Comparison of ENCODE assay signal across 16 mouse cellular contexts in genomic region chr6:49151465-49151864, GRCm38 (mm10).
DNase-seq lines count a peak whose midpoint lies in the region; ATAC-seq and TF ChIP-seq lines count a peak whose summit lies in the region.
"Had no signal": no experiment of that assay in that cellular context is flagged by ENCODE, and none has a peak within 500 bp of the region (broad histone marks: within the 10 kb centered on the region; RNA-seq: fewer than 3 reads in every experiment).

No protein-coding gene starts in this region.

- peak; percentile 22 for DNase-seq in liver, adult 2 months (ENCODE audit: extremely low read depth, low read depth, low spot score)
- peak; percentile 14 for DNase-seq in Muller cell, postnatal 12 days (ENCODE audit: inconsistent ontology term)
- peak; percentile 26 to 27 for DNase-seq in kidney, postnatal 36 days
- DNase-seq in thymus, postnatal 0 days (ENCODE audit: low spot score) = no peak
- DNase-seq in layer of hippocampus, postnatal 25 days (ENCODE audit: extremely low spot score in 1 of 2, low spot score in 1 of 2) = no peak
- DNase-seq in ovary, postnatal 36 days (ENCODE audit: low spot score) = no peak
- DNase-seq: cerebellum, postnatal 36 days; gastrocnemius, postnatal 14 days; left cerebral cortex, postnatal 4 days had no signal

- no peaks in the 10 kb centered on the region for H3K36me3 ChIP-seq in liver, adult 2 months (ENCODE audit: control insufficient read depth, insufficient read depth, low read length)
- H3K36me3 ChIP-seq in liver, embryonic 12.5 days = peaks cover 6% of the 10 kb centered on the region; the same call in 1 of the 2 replicates
- no peaks in the 10 kb centered on the region for H3K36me3 ChIP-seq in intestine, embryonic 15.5 days
- H3K36me3 ChIP-seq: forebrain, embryonic 15.5 days; heart, embryonic 10.5 days had no signal

- H3K4me3 ChIP-seq in liver, adult 2 months (ENCODE audit: insufficient read depth, low read depth, low read length) = no peak overlapping the region
- H3K4me3 ChIP-seq in liver, embryonic 12.5 days = no peak overlapping the region
- H3K4me3 ChIP-seq in intestine, embryonic 15.5 days (replicated peaks) = no peak overlapping the region
- H3K4me3 ChIP-seq: forebrain, embryonic 15.5 days; heart, embryonic 10.5 days; myocyte had no signal

- no peak overlapping the region for H3K27ac ChIP-seq in liver, adult 2 months (replicated peaks; ENCODE audit: insufficient read depth, low read depth, low read length)
- H3K27ac ChIP-seq in liver, embryonic 12.5 days = no peak overlapping the region
- peak overlapping the region; percentile 74 for H3K27ac ChIP-seq in intestine, embryonic 15.5 days
- H3K27ac ChIP-seq: forebrain, embryonic 15.5 days; heart, embryonic 10.5 days; macrophage had no signal

- WGBS in liver, adult 2 months = 25% methylated on average over 4 of the region's 4 CpGs
- 79% methylated on average over 4 of the region's 4 CpGs for WGBS in liver, embryonic 12.5 days (ENCODE audit: insufficient replicate concordance)
- WGBS in intestine, embryonic 15.5 days = 63% methylated on average over 4 of the region's 4 CpGs

- no peaks in the 10 kb centered on the region for H3K27me3 ChIP-seq in liver, adult 2 months (ENCODE audit: control insufficient read depth, insufficient read depth, low read length)
- no peaks in the 10 kb centered on the region for H3K27me3 ChIP-seq in liver, embryonic 12.5 days (replicated peaks)
- H3K27me3 ChIP-seq in intestine, embryonic 15.5 days (replicated peaks) = no peaks in the 10 kb centered on the region
- H3K27me3 ChIP-seq: forebrain, embryonic 15.5 days had no signal

- ATAC-seq in liver, embryonic 12.5 days = no peak
- ATAC-seq in intestine, embryonic 15.5 days = peak; percentile 21; the same call in 1 of the 2 replicates
- ATAC-seq: CD4-positive, CD25-positive, alpha-beta regulatory T cell, adult 4 months; forebrain, embryonic 15.5 days had no signal

- TF ChIP-seq POLR2A in liver, adult 2 months (IDR thresholded peaks at IDR 0.05; ENCODE audit: extremely low read depth, insufficient read depth, low read length) = no peak

- no peaks in the 10 kb centered on the region for H3K79me2 ChIP-seq in liver, adult 2 months (ENCODE audit: control insufficient read depth, insufficient read depth, low read length)

- no peak for TF ChIP-seq CTCF in liver, adult 2 months (IDR thresholded peaks at IDR 0.05; ENCODE audit: low read depth, low read length)

- no peak overlapping the region for H3K4me2 ChIP-seq in liver, embryonic 12.5 days
- H3K4me2 ChIP-seq in intestine, embryonic 15.5 days (replicated peaks) = peak overlapping the region; percentile 43
- H3K4me2 ChIP-seq: forebrain, embryonic 15.5 days had no signal

- no peak overlapping the region for H3K9ac ChIP-seq in liver, adult 2 months (ENCODE audit: low read depth, low read length)
- H3K9ac ChIP-seq in liver, embryonic 12.5 days = no peak overlapping the region
- H3K9ac ChIP-seq in intestine, embryonic 15.5 days = no peak overlapping the region
- H3K9ac ChIP-seq: forebrain, embryonic 15.5 days had no signal

- no peaks in the 10 kb centered on the region for H3K9me3 ChIP-seq in liver, embryonic 12.5 days (replicated peaks)
- H3K9me3 ChIP-seq in intestine, embryonic 15.5 days = no peaks in the 10 kb centered on the region
- H3K9me3 ChIP-seq: forebrain, embryonic 15.5 days; heart, embryonic 10.5 days had no signal

- peaks cover 20% of the 10 kb centered on the region for H3K4me1 ChIP-seq in liver, adult 2 months (ENCODE audit: control insufficient read depth, insufficient read depth, low read length)
- peaks cover 31% of the 10 kb centered on the region for H3K4me1 ChIP-seq in liver, embryonic 12.5 days
- 0 out of 2 replicates have a peak, but pooled peaks cover 14% of the 10 kb centered on the region for H3K4me1 ChIP-seq in intestine, embryonic 15.5 days (replicated peaks)

Comparison
In these comparisons a context has a peak if more than half of its experiments do, and no peak if none do; other contexts are left out.
1. DNase-seq: peak in liver, adult 2 months (single experiment), Muller cell, postnatal 12 days (single experiment) and kidney, postnatal 36 days (2 of 2); none in thymus, postnatal 0 days (single experiment), layer of hippocampus, postnatal 25 days (0 of 2) and ovary, postnatal 36 days (single experiment).